Mouse (Mus musculus) olfactory bulb, adult 2 months (tissue): Measurements from ENCODE around the gene Pxk.

Experiments used
- CTCF ChIP-seq: fragments of 200-500 bp; IDR thresholded peaks from 2 replicates; pipeline ENCODE4 v1.5.1; 2012; ENCODE audit warnings: low read depth, mild to moderate bottlenecking, low read length, moderate library complexity; ENCODE audit not compliant: insufficient read depth
- POLR2A ChIP-seq: fragments of 200-500 bp; IDR thresholded peaks from 2 replicates; pipeline ENCODE4 v1.6.1; 2012; ENCODE audit warnings: mild to moderate bottlenecking, low read depth, low read length, moderate library complexity; ENCODE audit not compliant: insufficient read depth

- no peak for TF ChIP-seq POLR2A
- TF ChIP-seq CTCF = no peak
Observed at GRCm38 (mm10) chr14:8112036-8112435, 14.0 kb downstream of the Pxk start.
